Mouse (Mus musculus) liver, embryonic 12.5 days (tissue): ENCODE results near the gene Cfl1. TPM values are rescaled to one million over a fixed set of nuclear protein-coding genes. Genes with fewer than 3 reads are reported as not detected.

ENCODE experiments used
- ATAC-seq: fragments of 200-750 bp; cut with Nextera tagmentation; 2 replicates; pipeline ENCODE4 v1.8.0; 2017; ENCODE audit warnings: moderate number of reproducible peaks, mild to moderate bottlenecking, moderate library complexity
- H3K27ac ChIP-seq: fragments of 300-500 bp; sonication (generic); 2 replicates; pipeline ENCODE4 v1.5.1; 2016; ENCODE audit warnings: mild to moderate bottlenecking
- H3K27me3 ChIP-seq: fragments of 300-500 bp; sonication (generic); replicated peaks from 2 replicates; pipeline ENCODE4 v1.6.1; 2016; ENCODE audit warnings: mild to moderate bottlenecking, moderate library complexity
- H3K36me3 ChIP-seq: fragments of 300-500 bp; sonication (generic); 2 replicates; pipeline ENCODE4 v1.6.1; 2016; ENCODE audit warnings: mild to moderate bottlenecking, moderate library complexity
- H3K4me1 ChIP-seq: fragments of 300-500 bp; sonication (generic); 2 replicates; pipeline ENCODE4 v1.6.1; 2016
- H3K4me2 ChIP-seq: fragments of 300-500 bp; sonication (generic); 2 replicates; pipeline ENCODE4 v1.6.1; 2016; ENCODE audit warnings: mild to moderate bottlenecking, moderate library complexity
- H3K4me3 ChIP-seq: fragments of 300-500 bp; sonication (generic); 2 replicates; pipeline ENCODE4 v1.5.1; 2016; ENCODE audit warnings: mild to moderate bottlenecking, moderate library complexity
- H3K9ac ChIP-seq: fragments of 300-500 bp; sonication (generic); 2 replicates; pipeline ENCODE4 v1.6.1; 2016; ENCODE audit warnings: mild to moderate bottlenecking, moderate library complexity
- H3K9me3 ChIP-seq: fragments of 300-500 bp; sonication (generic); replicated peaks from 2 replicates; pipeline ENCODE4 v1.6.1; 2016; ENCODE audit warnings: mild to moderate bottlenecking, moderate library complexity
- WGBS: fragments of 180-500 bp; shearing (Covaris S2); methylation state at CpG from one replicate; pipeline ENCODE4 v1.1.7; 2016; ENCODE audit not compliant: insufficient replicate concordance; 5-methylcytosine and 5-hydroxymethylcytosine counted together
- polyA plus RNA-seq: library from polyadenylated mRNA; unstranded; fragments of >200 nt; fragmentation: Nextera tagmentation; extraction: Ambion mirVana; gene quantifications from 2 replicates; pipeline ENCODE4 v1.2.1, GENCODE M21; 2016

Gene Cfl1
- polyA plus RNA-seq, 1 experiment from 2014 or later, result 1,523 TPM

DNA sequence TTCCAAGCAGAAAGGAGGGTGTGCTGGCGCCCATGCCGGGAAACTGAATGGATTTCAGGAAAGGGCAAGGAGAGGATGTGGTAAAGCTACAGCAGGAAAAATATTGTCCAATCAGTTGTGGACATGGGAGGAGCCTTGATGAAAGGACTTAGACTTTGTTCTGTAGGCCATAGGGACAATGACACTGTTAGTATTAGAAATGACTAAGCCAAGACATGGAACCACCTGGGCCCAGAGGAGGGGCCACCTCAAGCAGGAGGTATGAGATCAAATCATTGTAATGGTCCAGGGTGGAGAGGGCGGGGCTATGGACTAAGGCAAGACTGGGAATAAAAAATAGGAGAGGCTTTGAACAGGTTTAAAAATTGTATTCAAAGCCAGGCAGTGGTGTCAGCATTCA, 28.5 kb downstream of the Cfl1 start:
- WGBS, result 63% methylated on average over 3 of the region's 3 CpGs
- no peak overlapping the region for H3K4me2 ChIP-seq

DNA sequence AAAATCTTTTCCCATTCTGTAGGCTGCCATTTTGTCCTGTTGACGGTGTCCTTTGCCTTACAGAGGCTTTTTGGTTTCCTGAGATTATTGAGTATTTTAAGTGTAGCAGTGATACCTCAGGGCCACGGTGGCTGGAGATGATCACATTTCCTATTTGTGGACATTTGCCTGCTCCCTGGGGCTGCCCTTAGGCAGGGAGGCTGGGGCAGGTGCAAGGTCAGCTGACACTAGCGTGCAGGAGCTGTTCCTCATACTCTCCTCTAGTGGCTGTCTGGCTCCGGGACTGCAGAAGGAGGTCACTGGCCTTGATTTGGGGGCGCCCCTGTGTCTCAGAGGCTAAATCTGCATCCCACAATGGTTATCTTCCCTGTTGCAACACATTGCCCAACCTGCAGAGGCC, 34.9 kb downstream of the Cfl1 start:
- no peak overlapping the region for H3K4me2 ChIP-seq

More for the DNA sequence above, 28.5 kb downstream of the Cfl1 start:
- Histone ChIP-seq H3K9me3 (no peaks in the 10 kb centered on the region), H3K4me3 (no peak overlapping the region), H3K9ac (no peak overlapping the region), H3K4me1 (no peaks in the 10 kb centered on the region), H3K27me3 (0 out of 2 replicates have a peak, but pooled peaks cover 4% of the 10 kb centered on the region), H3K27ac (no peak overlapping the region), H3K36me3 (no peaks in the 10 kb centered on the region)
- ATAC-seq, result no peak

DNA sequence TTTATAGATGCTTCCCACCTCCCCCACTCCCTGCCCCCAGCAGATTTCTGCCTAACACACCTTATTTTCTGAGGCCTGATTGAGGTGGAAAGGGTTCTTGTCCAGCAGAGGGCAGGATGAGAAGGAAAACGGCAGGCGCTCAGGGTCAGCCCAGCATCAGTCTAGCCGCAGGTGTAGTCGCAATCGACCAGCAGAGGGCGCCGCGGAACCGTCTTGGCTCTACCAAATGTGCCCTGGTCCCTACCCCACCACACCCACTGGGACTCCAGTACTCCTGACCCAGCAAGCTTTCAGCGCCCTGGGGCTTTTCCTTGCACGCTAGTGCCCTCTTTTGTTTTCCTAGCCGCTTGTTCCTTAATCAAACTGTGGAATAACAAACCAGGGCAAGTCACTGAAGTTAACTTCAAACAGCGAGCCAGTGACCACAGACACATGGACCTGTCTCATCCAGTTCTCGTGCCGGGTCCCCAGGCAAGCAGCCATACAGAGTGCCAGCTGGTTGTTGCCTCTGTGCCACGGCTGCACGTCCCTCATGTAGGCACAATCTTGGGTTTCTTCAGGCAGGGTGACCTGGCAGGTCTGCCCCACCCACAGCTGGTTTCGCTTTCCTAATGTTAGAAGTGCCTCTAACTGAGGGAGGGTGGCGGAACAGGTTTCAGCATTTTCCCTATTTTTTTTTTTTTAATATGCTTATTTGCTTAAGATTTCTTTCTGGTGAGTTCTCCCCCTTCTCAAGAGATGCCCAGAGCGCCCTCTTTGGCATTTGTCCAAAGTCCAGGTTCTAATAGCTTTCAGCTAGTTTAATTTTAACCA, 39.3 kb downstream of the Cfl1 start:
- Histone ChIP-seq H3K4me2 (peak overlapping the region; percentile 45), H3K9ac (peak overlapping the region; percentile 31; the same call in 1 of the 2 replicates), H3K4me1 (peaks cover 5% of the 10 kb centered on the region), H3K9me3 (no peaks in the 10 kb centered on the region), H3K27me3 (peaks cover 12% of the 10 kb centered on the region), H3K36me3 (no peaks in the 10 kb centered on the region), H3K27ac (no peak overlapping the region), H3K4me3 (peak overlapping the region; percentile 23; the same call in 1 of the 2 replicates)
- ATAC-seq, result peak; percentile 94
- 21% methylated on average over 20 of the region's 20 CpGs for WGBS

More for the DNA sequence above, 34.9 kb downstream of the Cfl1 start:
- H3K27ac ChIP-seq, result no peak overlapping the region
- H3K9me3 ChIP-seq, result no peaks in the 10 kb centered on the region
- no peak for ATAC-seq
- H3K9ac ChIP-seq, result no peak overlapping the region
- no peak overlapping the region for H3K4me3 ChIP-seq
- H3K4me1 ChIP-seq, result peaks cover 5% of the 10 kb centered on the region
- H3K27me3 ChIP-seq, result peaks cover 9% of the 10 kb centered on the region
- 64% methylated on average over 5 of the region's 5 CpGs for WGBS
- no peaks in the 10 kb centered on the region for H3K36me3 ChIP-seq

DNA sequence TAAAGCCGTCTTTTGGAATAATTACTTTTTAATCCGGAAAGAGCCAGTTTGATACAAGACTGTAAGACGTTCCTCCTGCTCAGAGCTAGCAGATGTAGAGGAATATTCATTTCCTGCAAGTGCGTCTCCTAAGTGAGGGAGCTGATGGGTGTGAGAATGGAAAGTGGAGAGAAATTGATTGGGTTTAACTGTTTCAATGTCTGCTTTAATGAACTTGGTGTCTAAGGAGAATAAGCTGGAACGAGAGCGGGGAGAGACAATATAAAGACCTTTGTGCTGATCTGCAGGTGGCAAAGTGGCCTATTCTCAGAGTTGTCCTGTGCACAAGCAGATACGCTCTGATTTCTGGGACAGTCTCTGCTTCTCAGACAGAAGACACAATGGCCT, 39.9 kb downstream of the Cfl1 start:
- Histone ChIP-seq H3K9me3 (no peaks in the 10 kb centered on the region), H3K9ac (no peak overlapping the region), H3K4me1 (peaks cover 5% of the 10 kb centered on the region), H3K27me3 (peaks cover 12% of the 10 kb centered on the region), H3K27ac (no peak overlapping the region), H3K4me3 (no peak overlapping the region), H3K4me2 (no peak overlapping the region), H3K36me3 (no peaks in the 10 kb centered on the region)
- ATAC-seq, result no peak
- 62% methylated on average over 7 of the region's 7 CpGs for WGBS

DNA sequence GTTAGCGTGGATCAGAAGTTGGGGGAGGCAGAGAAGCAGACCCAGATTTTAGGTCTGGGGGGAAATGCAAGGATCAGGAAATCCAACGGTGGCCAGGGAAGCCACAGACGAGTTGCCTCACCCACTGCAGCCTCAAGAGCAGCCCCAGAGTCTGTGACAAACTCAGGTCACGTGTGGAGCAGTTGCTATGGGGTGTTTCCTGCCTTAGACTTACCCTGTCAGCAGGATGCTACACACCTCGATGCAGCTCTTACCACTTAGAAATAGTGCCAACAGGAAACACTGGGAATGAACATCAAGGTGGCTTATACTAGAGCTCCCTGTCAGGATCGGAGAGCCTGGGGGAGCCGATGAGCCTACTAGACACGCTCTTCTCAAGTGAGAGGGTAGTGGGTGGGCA, 42.3 kb downstream of the Cfl1 start:
- ATAC-seq, result no peak
- Histone ChIP-seq H3K36me3 (no peaks in the 10 kb centered on the region), H3K4me1 (peaks cover 5% of the 10 kb centered on the region), H3K9me3 (no peaks in the 10 kb centered on the region), H3K4me3 (no peak overlapping the region), H3K27me3 (peaks cover 19% of the 10 kb centered on the region), H3K9ac (no peak overlapping the region), H3K4me2 (no peak overlapping the region), H3K27ac (no peak overlapping the region)
- WGBS, result 59% methylated on average over 8 of the region's 8 CpGs

DNA sequence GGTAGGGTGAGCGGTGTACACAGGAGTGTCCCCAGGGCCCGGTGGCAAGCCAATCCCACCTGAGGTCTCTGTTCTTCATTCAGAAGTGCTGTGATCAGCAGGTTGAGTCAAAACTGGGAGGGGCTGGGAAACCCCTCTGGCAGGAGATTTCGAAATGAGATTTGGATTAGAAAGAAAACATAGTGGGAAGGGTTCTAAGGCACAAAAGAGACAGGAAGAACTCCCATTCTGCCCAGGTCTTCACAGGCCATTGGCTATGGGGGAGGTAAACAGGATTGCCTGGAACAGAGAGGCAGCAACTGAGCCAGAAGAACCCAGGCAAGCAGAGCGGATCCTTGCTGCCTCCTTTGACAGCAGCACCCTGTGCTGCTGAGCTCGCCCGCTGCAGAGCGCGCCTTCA, 48.5 kb downstream of the Cfl1 start:
- Histone ChIP-seq H3K4me1 (no peaks in the 10 kb centered on the region), H3K27ac (no peak overlapping the region), H3K4me3 (no peak overlapping the region), H3K9me3 (no peaks in the 10 kb centered on the region), H3K27me3 (peaks cover 34% of the 10 kb centered on the region; the same call in 1 of the 2 replicates), H3K4me2 (no peak overlapping the region), H3K9ac (no peak overlapping the region), H3K36me3 (no peaks in the 10 kb centered on the region)
- no peak for ATAC-seq
- 70% methylated on average over 8 of the region's 8 CpGs for WGBS

DNA sequence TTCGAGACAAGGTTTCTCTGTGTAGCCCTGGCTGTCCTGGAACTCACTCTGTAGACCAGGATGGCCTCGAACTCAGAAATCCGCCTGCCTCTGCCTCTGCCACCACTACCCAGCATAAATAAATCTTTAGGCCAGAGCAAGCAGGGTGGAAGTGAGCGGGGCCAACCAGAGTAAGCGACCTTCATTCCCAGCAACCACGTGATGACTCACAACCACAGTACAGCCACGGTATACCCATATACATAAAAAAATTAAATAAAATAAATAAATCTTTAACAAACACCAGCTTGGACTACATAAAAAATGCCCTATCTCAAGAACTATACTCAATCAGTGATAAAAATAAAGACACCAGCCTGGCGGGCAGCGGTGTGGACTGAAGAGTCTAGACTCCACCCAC, 53.1 kb downstream of the Cfl1 start:
- no peaks in the 10 kb centered on the region for H3K4me1 ChIP-seq
- H3K4me3 ChIP-seq, result no peak overlapping the region
- H3K36me3 ChIP-seq, result no peaks in the 10 kb centered on the region
- WGBS, result 67% methylated on average over 9 of the region's 9 CpGs
- no peak overlapping the region for H3K9ac ChIP-seq
- no peak overlapping the region for H3K4me2 ChIP-seq
- H3K27me3 ChIP-seq, result peaks cover 23% of the 10 kb centered on the region; the same call in 1 of the 2 replicates
- H3K27ac ChIP-seq, result no peak overlapping the region
- ATAC-seq, result no peak
- no peaks in the 10 kb centered on the region for H3K9me3 ChIP-seq

DNA sequence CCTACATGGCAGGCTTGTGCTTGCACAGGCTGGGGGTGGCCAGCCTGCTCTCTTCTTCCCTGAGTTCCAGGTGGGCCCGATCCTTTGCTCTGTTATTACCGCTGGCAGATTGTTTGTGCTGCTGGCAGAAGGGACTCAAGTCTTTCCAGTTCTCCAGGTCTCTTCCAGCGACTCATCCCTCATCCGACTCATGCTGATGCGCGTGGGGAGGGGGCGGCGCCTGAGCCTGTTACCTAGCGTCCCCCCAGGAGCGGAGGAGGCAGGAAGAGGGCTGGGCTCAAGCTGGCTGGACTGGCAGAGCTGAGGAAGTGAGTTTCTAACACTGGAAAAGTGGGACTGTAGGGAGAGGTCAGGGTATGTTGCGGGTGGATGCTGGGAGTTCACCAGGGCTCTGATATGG, 53.8 kb downstream of the Cfl1 start:
- Histone ChIP-seq H3K4me3 (no peak overlapping the region), H3K27ac (no peak overlapping the region), H3K9ac (no peak overlapping the region), H3K27me3 (peaks cover 16% of the 10 kb centered on the region; the same call in 1 of the 2 replicates), H3K9me3 (no peaks in the 10 kb centered on the region), H3K4me2 (no peak overlapping the region), H3K36me3 (no peaks in the 10 kb centered on the region), H3K4me1 (no peaks in the 10 kb centered on the region)
- WGBS, result 59% methylated on average over 11 of the region's 11 CpGs
- ATAC-seq, result no peak

Other genes starting within 250 kb of the Cfl1 start
- 17.2 and 19.7 TPM in 2 replicates for gene Pacs1, start 217.3 kb upstream of the Cfl1 start, polyA plus RNA-seq
- 183 and 187 TPM in 2 replicates for gene Sf3b2, start 195.0 kb upstream of the Cfl1 start, polyA plus RNA-seq
- gene Gal3st3, start 192.1 kb upstream of the Cfl1 start, polyA plus RNA-seq, result 0.29 and 0.54 TPM in 2 replicates
- gene Catsper1, start 154.7 kb upstream of the Cfl1 start, polyA plus RNA-seq, result not detected in 2 replicates
- gene Cst6, start 140.9 kb upstream of the Cfl1 start, polyA plus RNA-seq, result not detected in 2 replicates
- gene Eif1ad, start 123.7 kb upstream of the Cfl1 start, polyA plus RNA-seq, result 50.3 and 54.0 TPM in 2 replicates
- 365 and 372 TPM in 2 replicates for gene Banf1, start 123.3 kb upstream of the Cfl1 start, polyA plus RNA-seq
- 69.9 and 72.5 TPM in 2 replicates for gene Sart1, start 101.8 kb upstream of the Cfl1 start, polyA plus RNA-seq
- gene Tsga10ip, start 87.9 kb upstream of the Cfl1 start, polyA plus RNA-seq, result 0.22 TPM in 1 of 2 replicates, not detected in the other
- gene Drap1, start 65.5 kb upstream of the Cfl1 start, polyA plus RNA-seq, result 108 TPM in 2 replicates
- 21.8 and 24.0 TPM in 2 replicates for gene AI837181, start 65.3 kb upstream of the Cfl1 start, polyA plus RNA-seq
- gene Fosl1, start 42.9 kb upstream of the Cfl1 start, polyA plus RNA-seq, result not detected in 2 replicates
- gene Ccdc85b, start 32.6 kb upstream of the Cfl1 start, polyA plus RNA-seq, result 4.1 and 4.8 TPM in 2 replicates
- gene Fibp, start 29.8 kb upstream of the Cfl1 start, polyA plus RNA-seq, result 44.3 and 45.2 TPM in 2 replicates
- 0.43 and 0.53 TPM in 2 replicates for gene Ctsw, start 21.9 kb upstream of the Cfl1 start, polyA plus RNA-seq
- 30.0 and 30.6 TPM in 2 replicates for gene Efemp2, start 16.5 kb upstream of the Cfl1 start, polyA plus RNA-seq
- 22.2 and 22.9 TPM in 2 replicates for gene Mus81, start 2.1 kb upstream of the Cfl1 start, polyA plus RNA-seq
- gene 1700020D05Rik, start 13.3 kb downstream of the Cfl1 start, polyA plus RNA-seq, result 0.13 TPM in 1 of 2 replicates, not detected in the other
- 7.5 and 8.8 TPM in 2 replicates for gene Snx32, start 20.1 kb downstream of the Cfl1 start, polyA plus RNA-seq
- gene Ovol1, start 70.2 kb downstream of the Cfl1 start, polyA plus RNA-seq, result not detected in 2 replicates
- gene Ap5b1, start 77.6 kb downstream of the Cfl1 start, polyA plus RNA-seq, result 3.4 and 3.5 TPM in 2 replicates
- 171 and 177 TPM in 2 replicates for gene Rnaseh2c, start 111.4 kb downstream of the Cfl1 start, polyA plus RNA-seq
- gene Kat5, start 119.8 kb downstream of the Cfl1 start, polyA plus RNA-seq, result 24.9 and 26.8 TPM in 2 replicates
- gene Rela, start 147.0 kb downstream of the Cfl1 start, polyA plus RNA-seq, result 32.1 and 33.6 TPM in 2 replicates
- gene Sipa1, start 173.3 kb downstream of the Cfl1 start, polyA plus RNA-seq, result 41.4 and 41.8 TPM in 2 replicates
- 25.8 and 27.7 TPM in 2 replicates for gene Map3k11, start 198.3 kb downstream of the Cfl1 start, polyA plus RNA-seq
- 18.4 and 18.6 TPM in 2 replicates for gene Pcnx3, start 198.5 kb downstream of the Cfl1 start, polyA plus RNA-seq
- gene Kcnk7, start 213.9 kb downstream of the Cfl1 start, polyA plus RNA-seq, result 0.18 and 0.19 TPM in 2 replicates
- 122 and 124 TPM in 2 replicates for gene Ehbp1l1, start 235.9 kb downstream of the Cfl1 start, polyA plus RNA-seq
- 45.1 and 45.3 TPM in 2 replicates for gene Fam89b, start 239.2 kb downstream of the Cfl1 start, polyA plus RNA-seq